Mouse (Mus musculus): ENCODE measurements around the gene Soga3.

DNA sequence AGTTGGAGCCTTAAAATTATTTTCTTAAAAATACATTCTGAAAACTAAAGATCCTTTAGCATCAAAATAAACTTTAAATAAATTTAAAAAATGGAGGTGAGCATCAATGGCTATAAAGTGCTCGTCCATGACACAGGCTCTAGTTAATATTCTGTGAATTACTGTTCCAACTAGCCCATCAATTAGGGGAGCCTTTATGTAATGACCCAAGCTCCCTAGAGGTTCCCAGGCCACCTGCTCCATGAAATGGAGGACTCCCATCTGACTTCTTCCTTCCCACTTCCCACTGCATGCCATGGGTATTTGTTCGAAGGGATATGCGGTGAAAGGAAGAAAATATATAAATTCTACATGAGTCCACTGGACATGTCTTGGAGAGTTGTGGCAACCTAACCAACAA, 36.6 kb downstream of the Soga3 start:
- TF ChIP-seq CTCF (IDR thresholded peaks at IDR 0.05; ENCODE audit: control insufficient read depth, insufficient read depth, insufficient read length) (no peak), MAX (IDR thresholded peaks at IDR 0.05) (no peak), MYOG (IDR thresholded peaks at IDR 0.05; ENCODE audit: control insufficient read depth, extremely low read depth, insufficient read length) (no peak), CEBPB (IDR thresholded peaks at IDR 0.05; ENCODE audit: low read depth) (no peak)

Measured in C2C12 (cell line).